Mouse (Mus musculus) hindbrain, embryonic 11.5 days (tissue): ENCODE data around the gene Crk. TPM values are rescaled to one million over a fixed set of nuclear protein-coding genes. Genes with fewer than 3 reads are reported as not detected.

Experiments used
- ATAC-seq: fragments of 200-750 bp; cut with Nextera tagmentation; 2 replicates; pipeline ENCODE4 v1.8.0; 2017; ENCODE audit warnings: mild to moderate bottlenecking, moderate TSS enrichment, moderate library complexity; ENCODE audit not compliant: low FRiP score
- DNase-seq: peaks from one replicate; pipeline ENCODE4 v3.0.0-alpha.2; 2015; ENCODE audit warnings: low spot score
- H3K27ac ChIP-seq: fragments of 300-500 bp; sonication (generic); 2 replicates; pipeline ENCODE4 v1.5.1; 2014; ENCODE audit warnings: mild to moderate bottlenecking, low read depth, low read length
- H3K27me3 ChIP-seq: fragments of 300-500 bp; sonication (generic); 2 replicates; pipeline ENCODE4 v1.6.1; 2014; ENCODE audit warnings: mild to moderate bottlenecking, low read length, moderate library complexity, mixed read lengths; ENCODE audit not compliant: control insufficient read depth, insufficient read depth
- H3K36me3 ChIP-seq: fragments of 300-500 bp; sonication (generic); 2 replicates; pipeline ENCODE4 v1.6.1; 2014; ENCODE audit warnings: mild to moderate bottlenecking, low read length, moderate library complexity, mixed read lengths; ENCODE audit not compliant: control insufficient read depth, insufficient read depth
- H3K4me1 ChIP-seq: fragments of 300-500 bp; sonication (generic); replicated peaks from 2 replicates; pipeline ENCODE4 v1.6.1; 2014; ENCODE audit warnings: low read length, mixed read lengths; ENCODE audit not compliant: control insufficient read depth, insufficient read depth
- H3K4me2 ChIP-seq: fragments of 300-500 bp; sonication (generic); replicated peaks from 2 replicates; pipeline ENCODE4 v1.6.1; 2014; ENCODE audit warnings: mild to moderate bottlenecking, low read depth, low read length
- H3K4me3 ChIP-seq: fragments of 300-500 bp; sonication (generic); 2 replicates; pipeline ENCODE4 v1.5.1; 2014; ENCODE audit warnings: low read depth, low read length
- H3K9ac ChIP-seq: fragments of 300-500 bp; sonication (generic); 2 replicates; pipeline ENCODE4 v1.6.1; 2014; ENCODE audit warnings: low read depth, low read length
- H3K9me3 ChIP-seq: fragments of 300-500 bp; sonication (generic); 2 replicates; pipeline ENCODE4 v1.6.1; 2016; ENCODE audit warnings: low read length; ENCODE audit not compliant: control insufficient read depth
- WGBS: fragments of 180-500 bp; shearing (Covaris S2); extraction: QIAGEN DNeasy Blood & Tissue Kit; methylation state at CpG from one replicate; pipeline ENCODE4 v1.1.7; 2014; 5-methylcytosine and 5-hydroxymethylcytosine counted together
- polyA plus RNA-seq: library from polyadenylated mRNA; unstranded; fragments of >200 nt; fragmentation: Nextera tagmentation; extraction: Ambion mirVana; gene quantifications from 2 replicates; pipeline ENCODE4 v1.2.1, GENCODE M21; 2014

Gene Crk
- polyA plus RNA-seq, 1 experiment from 2014 or later: 113 TPM

DNA sequence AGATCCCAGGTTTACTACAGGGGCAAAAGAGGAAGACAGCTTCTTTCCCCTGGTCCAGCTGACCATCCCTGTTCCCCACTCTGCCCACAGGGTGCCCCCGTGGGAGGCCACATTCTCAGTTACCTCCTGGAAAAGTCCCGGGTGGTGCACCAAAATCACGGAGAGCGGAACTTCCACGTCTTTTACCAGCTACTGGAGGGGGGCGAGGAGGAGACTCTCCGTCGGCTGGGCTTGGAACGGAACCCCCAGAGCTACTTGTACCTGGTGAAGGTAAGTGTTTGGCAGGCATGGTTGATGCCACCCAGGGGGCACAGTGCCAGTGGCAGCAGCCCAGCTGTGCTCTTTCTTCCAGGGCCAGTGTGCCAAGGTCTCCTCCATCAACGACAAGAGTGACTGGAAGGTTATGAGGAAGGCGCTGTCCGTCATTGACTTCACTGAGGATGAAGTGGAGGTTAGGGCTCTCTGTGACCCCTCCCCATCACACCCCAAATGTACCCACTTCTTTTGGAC, 18.9 kb upstream of the Crk start:
- WGBS: 91% methylated on average over 12 of the region's 12 CpGs
- H3K4me1 ChIP-seq: peaks cover 4% of the 10 kb centered on the region; the same call in 1 of the 2 replicates
- ATAC-seq (no peak), DNase-seq (no peak)
- no peaks in the 10 kb centered on the region for H3K9me3 ChIP-seq
- H3K27ac ChIP-seq: no peak overlapping the region
- no peak overlapping the region for H3K4me2 ChIP-seq
- no peak overlapping the region for H3K4me3 ChIP-seq
- no peak overlapping the region for H3K9ac ChIP-seq
- H3K27me3 ChIP-seq: peaks cover 6% of the 10 kb centered on the region
- H3K36me3 ChIP-seq: no peaks in the 10 kb centered on the region

DNA sequence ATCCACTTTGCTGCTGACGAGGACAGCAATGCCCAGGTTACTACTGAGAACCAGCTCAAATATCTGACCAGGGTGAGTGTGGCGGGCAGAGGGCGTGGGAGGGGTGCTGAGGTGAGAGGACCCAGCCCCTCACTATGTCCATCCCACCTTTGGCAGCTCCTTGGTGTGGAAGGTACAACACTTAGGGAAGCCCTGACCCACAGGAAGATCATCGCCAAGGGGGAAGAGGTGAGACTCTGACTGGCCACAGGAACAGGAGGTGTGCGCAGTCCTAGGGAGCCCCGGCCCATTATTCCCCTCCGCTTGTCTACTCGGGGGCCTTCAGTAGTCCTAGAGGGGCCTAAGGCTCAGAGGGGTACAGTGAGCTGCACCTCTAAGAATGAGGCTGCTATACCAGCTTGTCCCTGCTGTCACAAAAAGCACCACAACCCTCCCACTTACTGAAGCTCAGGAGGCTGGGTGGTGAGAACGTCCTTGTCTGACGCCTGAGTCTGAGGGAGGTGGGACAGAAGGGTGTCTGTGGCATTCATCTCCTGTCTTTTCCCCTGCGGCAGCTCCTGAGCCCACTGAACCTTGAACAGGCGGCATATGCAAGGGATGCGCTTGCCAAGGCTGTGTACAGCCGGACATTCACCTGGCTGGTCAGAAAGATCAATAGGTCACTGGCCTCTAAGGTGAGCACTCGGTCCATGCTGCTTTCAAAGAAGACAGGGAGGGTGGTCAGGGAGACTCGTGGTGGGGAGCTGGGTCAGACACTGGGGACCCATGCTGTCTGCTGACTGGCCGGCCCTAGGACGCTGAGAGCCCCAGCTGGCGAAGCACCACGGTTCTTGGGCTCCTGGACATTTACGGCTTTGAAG, 17.9 kb upstream of the Crk start:
- H3K36me3 ChIP-seq: no peaks in the 10 kb centered on the region
- no peaks in the 10 kb centered on the region for H3K9me3 ChIP-seq
- no peak overlapping the region for H3K4me3 ChIP-seq
- peaks cover 4% of the 10 kb centered on the region; the same call in 1 of the 2 replicates for H3K4me1 ChIP-seq
- H3K27ac ChIP-seq: no peak overlapping the region
- ATAC-seq (no peak), DNase-seq (no peak)
- H3K27me3 ChIP-seq: peaks cover 4% of the 10 kb centered on the region; the same call in 1 of the 2 replicates
- no peak overlapping the region for H3K9ac ChIP-seq
- H3K4me2 ChIP-seq: no peak overlapping the region
- WGBS: 89% methylated on average over 21 of the region's 21 CpGs

DNA sequence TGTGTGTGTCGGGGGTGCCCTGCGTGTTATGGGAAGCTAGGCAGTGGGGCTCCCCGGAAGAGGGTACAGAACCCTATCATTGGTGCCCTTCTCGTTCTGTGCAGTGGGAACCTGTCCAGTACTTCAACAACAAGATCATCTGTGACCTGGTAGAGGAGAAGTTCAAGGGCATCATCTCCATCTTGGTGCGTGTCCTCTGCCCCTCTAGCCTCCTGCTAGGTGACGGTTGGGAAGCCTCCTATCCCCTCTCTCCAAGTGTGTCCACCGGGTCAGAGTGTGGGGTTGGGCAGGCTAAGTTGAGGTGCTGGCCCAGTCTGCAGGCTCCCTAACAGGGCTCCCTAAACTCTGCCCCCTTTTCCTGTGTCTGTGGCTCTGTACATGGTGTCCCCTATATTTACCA, 16.9 kb upstream of the Crk start:
- H3K27ac ChIP-seq: no peak overlapping the region
- no peaks in the 10 kb centered on the region for H3K27me3 ChIP-seq
- DNase-seq (no peak), ATAC-seq (no peak)
- H3K36me3 ChIP-seq: no peaks in the 10 kb centered on the region
- no peak overlapping the region for H3K4me2 ChIP-seq
- H3K9ac ChIP-seq: no peak overlapping the region
- H3K4me3 ChIP-seq: no peak overlapping the region
- H3K9me3 ChIP-seq: no peaks in the 10 kb centered on the region
- H3K4me1 ChIP-seq: no peaks in the 10 kb centered on the region
- 94% methylated on average over 7 of the region's 7 CpGs for WGBS

DNA sequence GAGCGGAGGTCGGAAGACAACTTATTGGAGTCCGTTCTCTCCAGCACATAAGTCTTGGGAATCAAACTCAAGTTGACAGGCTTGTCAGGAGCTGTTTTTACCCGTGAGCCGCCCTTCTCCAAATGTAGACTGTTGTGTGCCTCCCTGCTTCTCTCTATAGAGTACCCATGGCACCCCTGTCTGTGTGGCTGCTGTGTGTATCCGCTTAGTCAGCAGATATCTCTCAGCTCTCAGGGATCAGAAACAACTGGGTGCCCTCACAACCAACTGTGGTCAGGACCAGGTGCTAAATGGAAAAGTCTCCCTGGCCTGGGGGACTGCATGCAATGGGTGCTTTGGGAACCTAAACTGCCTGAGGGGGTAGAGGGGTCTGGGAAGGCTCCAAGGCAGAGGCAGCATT, 12.8 kb upstream of the Crk start:
- no peak for ATAC-seq
- no peak for DNase-seq
- Histone ChIP-seq H3K36me3 (no peaks in the 10 kb centered on the region), H3K9ac (no peak overlapping the region), H3K9me3 (no peaks in the 10 kb centered on the region), H3K4me3 (no peak overlapping the region), H3K27me3 (no peaks in the 10 kb centered on the region), H3K4me2 (no peak overlapping the region), H3K4me1 (no peaks in the 10 kb centered on the region), H3K27ac (no peak overlapping the region)
- WGBS: 92% methylated on average over 6 of the region's 6 CpGs

DNA sequence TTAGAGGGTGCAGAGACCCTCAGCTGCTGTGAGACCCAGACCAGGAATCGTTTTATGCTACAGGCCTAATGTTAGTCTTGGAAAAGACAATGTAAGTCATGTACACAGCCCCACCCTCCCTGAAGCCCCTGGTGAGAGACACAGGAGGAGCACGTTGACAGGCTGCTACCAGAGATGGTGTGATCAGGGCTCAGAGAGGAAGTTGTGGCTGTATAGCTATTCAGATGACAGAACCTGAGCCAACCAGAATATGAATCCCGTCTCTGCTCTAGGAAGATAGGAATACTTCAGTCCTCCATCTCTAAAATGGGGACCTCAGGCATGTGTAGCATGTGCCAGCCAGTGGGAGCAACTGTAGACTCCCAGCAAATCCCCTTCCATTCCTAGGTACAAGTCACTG, 10.4 kb upstream of the Crk start:
- WGBS: 87% methylated on average over 3 of the region's 3 CpGs
- no peaks in the 10 kb centered on the region for H3K36me3 ChIP-seq

DNA sequence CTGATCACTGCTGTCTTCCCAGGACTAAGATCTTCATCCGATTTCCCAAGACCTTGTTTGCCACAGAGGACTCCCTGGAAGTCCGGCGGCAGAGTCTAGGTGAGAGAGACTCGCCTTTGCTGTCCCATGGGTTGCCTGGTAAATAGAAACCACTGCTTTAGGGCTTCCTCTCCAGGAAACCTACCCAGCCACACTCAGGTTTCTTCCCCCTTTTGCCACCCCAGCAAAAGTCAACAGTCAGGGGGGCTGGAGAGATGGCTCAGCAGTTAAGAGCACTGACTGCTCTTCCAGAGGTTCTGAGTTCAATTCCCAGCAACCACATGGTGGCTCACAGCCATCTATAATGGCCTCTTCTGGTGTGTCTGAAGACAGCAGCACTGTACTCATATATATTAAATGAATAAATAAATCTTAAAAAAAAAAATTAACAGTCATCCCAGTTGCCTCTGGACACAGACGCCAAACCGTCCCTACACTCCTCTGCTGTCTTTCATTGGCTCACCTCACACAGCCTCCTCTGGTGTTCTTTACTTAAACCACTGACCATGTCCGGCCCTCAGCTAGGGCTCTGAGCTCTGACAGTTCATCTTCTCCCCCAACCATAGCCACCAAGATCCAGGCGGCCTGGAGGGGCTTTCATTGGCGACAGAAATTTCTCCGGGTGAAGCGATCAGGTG, 9.7 kb upstream of the Crk start:
- no peak overlapping the region for H3K4me3 ChIP-seq
- H3K4me2 ChIP-seq: no peak overlapping the region
- 85% methylated on average over 11 of the region's 11 CpGs for whole genome bisulfite sequencing
- no peaks in the 10 kb centered on the region for H3K9me3 ChIP-seq
- no peaks in the 10 kb centered on the region for H3K36me3 ChIP-seq
- no peak for ATAC-seq
- no peak for DNase-seq
- H3K27ac ChIP-seq: no peak overlapping the region
- H3K9ac ChIP-seq: no peak overlapping the region
- no peaks in the 10 kb centered on the region for H3K4me1 ChIP-seq
- H3K27me3 ChIP-seq: no peaks in the 10 kb centered on the region

More for the DNA sequence above, 10.4 kb upstream of the Crk start:
- Histone ChIP-seq H3K4me2 (no peak overlapping the region), H3K4me3 (no peak overlapping the region), H3K27ac (no peak overlapping the region), H3K9me3 (no peaks in the 10 kb centered on the region), H3K4me1 (no peaks in the 10 kb centered on the region), H3K9ac (no peak overlapping the region), H3K27me3 (no peaks in the 10 kb centered on the region)
- ATAC-seq (no peak), DNase-seq (no peak)

DNA sequence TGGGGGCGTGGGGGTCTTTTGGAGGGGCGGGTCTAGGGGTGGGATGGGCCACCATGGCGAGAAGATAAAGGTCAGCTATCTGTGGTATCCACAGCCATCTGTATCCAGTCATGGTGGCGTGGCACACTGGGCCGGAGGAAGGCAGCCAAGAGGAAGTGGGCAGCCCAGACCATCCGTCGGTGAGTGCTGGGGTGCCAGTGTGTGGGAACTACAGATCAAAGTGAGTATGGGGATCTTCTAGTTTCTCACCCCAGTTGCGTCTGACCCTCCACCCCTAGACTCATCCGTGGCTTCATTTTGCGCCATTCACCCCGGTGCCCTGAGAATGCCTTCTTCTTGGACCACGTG, 9.2 kb upstream of the Crk start:
- Histone ChIP-seq H3K36me3 (no peaks in the 10 kb centered on the region), H3K27ac (no peak overlapping the region), H3K9me3 (no peaks in the 10 kb centered on the region), H3K4me3 (no peak overlapping the region), H3K9ac (no peak overlapping the region), H3K27me3 (no peaks in the 10 kb centered on the region), H3K4me2 (no peak overlapping the region), H3K4me1 (no peaks in the 10 kb centered on the region)
- ATAC-seq: no peak
- WGBS: 90% methylated on average over 12 of the region's 12 CpGs
- DNase-seq: no peak

DNA sequence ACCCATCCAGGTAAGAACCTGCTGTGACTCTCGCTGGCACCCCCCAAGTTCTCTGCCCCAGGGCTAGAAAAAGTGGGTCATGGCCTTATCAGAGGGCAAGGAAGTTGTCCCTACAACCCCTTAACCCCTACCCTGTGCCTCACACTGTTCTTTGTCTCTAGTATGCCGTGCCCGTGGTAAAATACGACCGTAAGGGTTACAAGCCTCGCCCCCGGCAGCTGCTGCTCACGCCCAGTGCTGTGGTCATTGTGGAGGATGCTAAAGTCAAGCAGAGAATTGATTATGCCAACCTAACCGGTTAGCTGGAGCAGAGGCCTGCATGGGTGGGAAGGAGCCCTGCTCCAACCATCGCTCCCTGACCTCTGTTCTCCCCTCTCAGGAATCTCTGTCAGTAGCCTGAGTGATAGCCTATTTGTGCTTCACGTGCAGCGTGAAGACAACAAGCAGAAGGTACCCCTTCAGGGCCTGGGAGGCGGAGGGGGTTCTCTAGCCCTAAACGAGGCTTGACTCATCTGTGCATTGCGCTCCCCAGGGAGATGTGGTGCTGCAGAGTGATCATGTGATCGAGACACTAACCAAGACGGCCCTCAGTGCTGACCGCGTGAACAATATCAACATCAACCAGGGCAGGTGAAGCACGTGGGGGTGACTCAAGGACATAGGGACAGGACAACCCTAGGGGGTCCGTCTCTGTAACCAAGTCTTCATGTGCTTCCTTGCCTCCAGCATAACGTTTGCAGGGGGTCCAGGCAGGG, 7.5 kb upstream of the Crk start:
- no peaks in the 10 kb centered on the region for H3K4me1 ChIP-seq
- no peaks in the 10 kb centered on the region for H3K36me3 ChIP-seq
- no peak overlapping the region for H3K9ac ChIP-seq
- H3K9me3 ChIP-seq: no peaks in the 10 kb centered on the region
- no peak for DNase-seq
- H3K4me2 ChIP-seq: no peak overlapping the region
- H3K27ac ChIP-seq: no peak overlapping the region
- no peak for ATAC-seq
- H3K4me3 ChIP-seq: no peak overlapping the region
- H3K27me3 ChIP-seq: no peaks in the 10 kb centered on the region
- 82% methylated on average over 22 of the region's 22 CpGs for WGBS
